Mouse (Mus musculus) E14TG2a.4 (cell line): Measurements from ENCODE around the gene Tsnaxip1.

ENCODE experiments used
- CTCF ChIP-seq: conservative IDR thresholded peaks from 2 replicates; pipeline ENCODE4 v1.5.1; 2014; ENCODE audit warnings: low read length
- NANOG ChIP-seq: IDR thresholded peaks from 2 replicates; pipeline ENCODE4 v1.6.1; 2014; ENCODE audit warnings: borderline replicate concordance, low read length, mixed read lengths
- POU5F1 ChIP-seq: IDR thresholded peaks from 2 replicates; pipeline ENCODE4 v1.6.1; 2014; ENCODE audit warnings: low read length, borderline replicate concordance

DNA sequence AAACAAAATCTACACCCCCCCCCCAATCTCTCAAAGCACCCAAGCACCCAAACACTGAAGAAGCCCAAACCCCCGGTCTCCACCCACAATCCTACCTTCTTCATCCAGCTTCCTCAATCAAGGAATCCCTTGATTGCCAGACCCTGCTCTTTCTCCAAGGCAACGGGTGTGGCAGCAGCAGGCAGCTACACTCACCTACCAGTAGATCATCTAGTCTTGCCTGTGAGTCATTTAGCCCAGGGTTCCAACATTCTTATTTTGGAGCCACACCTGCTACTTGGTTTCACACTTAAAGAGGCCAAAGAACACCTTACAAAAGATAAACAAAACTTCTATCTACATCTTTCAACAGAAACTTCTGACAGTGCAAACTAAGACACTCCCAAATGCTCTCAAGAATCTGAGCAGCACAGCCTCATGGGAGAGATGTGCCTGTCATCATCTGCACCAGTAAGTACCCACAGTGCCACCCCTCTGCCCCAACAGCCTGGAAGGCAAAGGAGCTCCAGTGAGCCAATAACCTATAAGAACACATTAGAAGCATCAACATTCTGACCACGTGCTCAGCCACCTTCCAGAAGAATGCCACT, 33.4 kb upstream of the Tsnaxip1 start:
- TF ChIP-seq CTCF (no peak), NANOG (no peak), POU5F1 (no peak)
